Mouse (Mus musculus): Measurements from ENCODE around the gene Sspo. TPM values are rescaled to one million over a fixed set of nuclear protein-coding genes. Genes with fewer than 3 reads are reported as not detected.
A peak's percentile ranks its signal among the peaks of the same experiment; 100 is the strongest.

Sspo gene
- polyA plus RNA-seq, 1 experiment from 2014 or later, result 0.46 TPM

- no peaks in the 10 kb centered on the region for H3K9me3 ChIP-seq
- H3K9ac ChIP-seq, result 0 out of 2 replicates have a peak overlapping the region, but pooled peaks have one; percentile 8
- H3K36me3 ChIP-seq, result peaks cover 69% of the 10 kb centered on the region
- H3K4me3 ChIP-seq, result peak overlapping the region; percentile 3
- peak overlapping the region; percentile 11 for H3K4me2 ChIP-seq
- H3K4me1 ChIP-seq, result peaks cover 81% of the 10 kb centered on the region
- H3K27ac ChIP-seq, result no peak overlapping the region
- H3K27me3 ChIP-seq, result peaks cover 26% of the 10 kb centered on the region
- no peak for ATAC-seq (ENCODE audit: insufficient number of reproducible peaks, insufficient read depth, low FRiP score, low TSS enrichment, low read depth)
- 25% methylated on average over 55 of the region's 55 CpGs for WGBS
Measured at GRCm38 (mm10) chr6:48438475-48439125, 9.4 kb upstream of the Sspo start.

GRCm38 (mm10) chr6:48439654-48440053, 8.4 kb upstream of the Sspo start:
- H3K27me3 ChIP-seq, result peaks cover 26% of the 10 kb centered on the region
- H3K36me3 ChIP-seq, result peaks cover 69% of the 10 kb centered on the region
- ATAC-seq (ENCODE audit: insufficient number of reproducible peaks, insufficient read depth, low FRiP score, low TSS enrichment, low read depth), result no peak
- H3K9me3 ChIP-seq, result no peaks in the 10 kb centered on the region
- H3K4me3 ChIP-seq, result no peak overlapping the region
- H3K27ac ChIP-seq, result no peak overlapping the region
- peaks cover 83% of the 10 kb centered on the region for H3K4me1 ChIP-seq
- 0 out of 2 replicates have a peak overlapping the region, but pooled peaks have one; percentile 11 for H3K4me2 ChIP-seq
- no peak overlapping the region for H3K9ac ChIP-seq

- no peak overlapping the region for H3K4me2 ChIP-seq
- peaks cover 69% of the 10 kb centered on the region for H3K36me3 ChIP-seq
- WGBS, result 23% methylated on average over 13 of the region's 14 CpGs
- peaks cover 26% of the 10 kb centered on the region for H3K27me3 ChIP-seq
- H3K4me1 ChIP-seq, result peaks cover 76% of the 10 kb centered on the region
- 0 out of 2 replicates have a peak overlapping the region, but pooled peaks have one; percentile 16 for H3K9ac ChIP-seq
- no peak overlapping the region for H3K4me3 ChIP-seq
- no peak for ATAC-seq (ENCODE audit: insufficient number of reproducible peaks, insufficient read depth, low FRiP score, low TSS enrichment, low read depth)
- H3K9me3 ChIP-seq, result no peaks in the 10 kb centered on the region
- peak overlapping the region; percentile 55; the same call in 1 of the 2 replicates for H3K27ac ChIP-seq
Measured at GRCm38 (mm10) chr6:48440306-48441014, 7.6 kb upstream of the Sspo start.

GRCm38 (mm10) chr6:48443592-48444309, 4.3 kb upstream of the Sspo start:
- Histone ChIP-seq H3K27me3 (peaks cover 16% of the 10 kb centered on the region), H3K27ac (peak overlapping the region; percentile 96), H3K4me1 (peaks cover 58% of the 10 kb centered on the region), H3K9me3 (no peaks in the 10 kb centered on the region), H3K4me2 (peak overlapping the region; percentile 75), H3K36me3 (peaks cover 40% of the 10 kb centered on the region), H3K4me3 (peak overlapping the region; percentile 90), H3K9ac (peak overlapping the region; percentile 94)
- 2% methylated on average over 19 of the region's 19 CpGs for WGBS
- ATAC-seq (ENCODE audit: insufficient number of reproducible peaks, insufficient read depth, low FRiP score, low TSS enrichment, low read depth), result peak; percentile 80

GRCm38 (mm10) chr6:48444310-48445180, 3.5 kb upstream of the Sspo start:
- Histone ChIP-seq H3K36me3 (peaks cover 32% of the 10 kb centered on the region), H3K27ac (peak overlapping the region; percentile 96), H3K27me3 (peaks cover 8% of the 10 kb centered on the region), H3K4me1 (peaks cover 50% of the 10 kb centered on the region), H3K9ac (peak overlapping the region; percentile 94), H3K4me3 (peak overlapping the region; percentile 90), H3K4me2 (peak overlapping the region; percentile 75), H3K9me3 (no peaks in the 10 kb centered on the region)
- WGBS, result 2% methylated on average over 33 of the region's 34 CpGs
- peak; percentile 44 for ATAC-seq (ENCODE audit: insufficient number of reproducible peaks, insufficient read depth, low FRiP score, low TSS enrichment, low read depth)

- Histone ChIP-seq H3K4me3 (peak within 1 kb of the TSS; percentile 90), H3K27me3 (no peaks in the 10 kb centered on the region), H3K9ac (peak within 1 kb of the TSS; percentile 94), H3K9me3 (no peaks in the 10 kb centered on the region), H3K36me3 (peaks cover 24% of the 10 kb centered on the region), H3K27ac (peak within 1 kb of the TSS; percentile 96), H3K4me2 (peak within 1 kb of the TSS; percentile 75), H3K4me1 (peaks cover 41% of the 10 kb centered on the region)
- 1% methylated on average over 65 of the region's 65 CpGs for WGBS
- ATAC-seq (ENCODE audit: insufficient number of reproducible peaks, insufficient read depth, low FRiP score, low TSS enrichment, low read depth), result peak; percentile 49; the same call in 1 of the 2 replicates
Measured at GRCm38 (mm10) chr6:48445181-48446101, 2.6 kb upstream of the Sspo start, which contains the start of gene Zfp467. Zfp467 (minus strand) TSS chr6:48445825.

- ATAC-seq (ENCODE audit: insufficient number of reproducible peaks, insufficient read depth, low FRiP score, low TSS enrichment, low read depth), result no peak
- peak overlapping the region; percentile 94 for H3K9ac ChIP-seq
Measured at GRCm38 (mm10) chr6:48446256-48446655, 1.8 kb upstream of the Sspo start.

GRCm38 (mm10) chr6:48446896-48447295, 1.1 kb upstream of the Sspo start:
- Histone ChIP-seq H3K4me1 (peaks cover 27% of the 10 kb centered on the region), H3K27me3 (no peaks in the 10 kb centered on the region), H3K4me2 (peak overlapping the region; percentile 75; the same call in 1 of the 2 replicates), H3K4me3 (no peak overlapping the region), H3K27ac (0 out of 2 replicates have a peak overlapping the region, but pooled peaks have one; percentile 96), H3K36me3 (peaks cover 10% of the 10 kb centered on the region), H3K9me3 (no peaks in the 10 kb centered on the region), H3K9ac (no peak overlapping the region)
- 62% methylated on average over 3 of the region's 3 CpGs for WGBS
- no peak for ATAC-seq (ENCODE audit: insufficient number of reproducible peaks, insufficient read depth, low FRiP score, low TSS enrichment, low read depth)

More at GRCm38 (mm10) chr6:48446256-48446655, 1.8 kb upstream of the Sspo start:
- Histone ChIP-seq H3K27me3 (no peaks in the 10 kb centered on the region), H3K9me3 (no peaks in the 10 kb centered on the region), H3K4me2 (peak overlapping the region; percentile 75), H3K4me1 (peaks cover 33% of the 10 kb centered on the region), H3K4me3 (peak overlapping the region; percentile 90), H3K27ac (peak overlapping the region; percentile 96), H3K36me3 (peaks cover 17% of the 10 kb centered on the region)
- WGBS, result 33% methylated on average over 3 of the region's 3 CpGs

- peaks cover 11% of the 10 kb centered on the region for H3K4me1 ChIP-seq
- no peaks in the 10 kb centered on the region for H3K36me3 ChIP-seq
- no peaks in the 10 kb centered on the region for H3K9me3 ChIP-seq
- H3K27me3 ChIP-seq, result no peaks in the 10 kb centered on the region
- no peak for ATAC-seq (ENCODE audit: insufficient number of reproducible peaks, insufficient read depth, low FRiP score, low TSS enrichment, low read depth)
- H3K4me2 ChIP-seq, result no peak overlapping the region
- H3K4me3 ChIP-seq, result no peak overlapping the region
- WGBS, result 66% methylated on average over 7 of the region's 7 CpGs
- no peak overlapping the region for H3K9ac ChIP-seq
- no peak overlapping the region for H3K27ac ChIP-seq
Measured at GRCm38 (mm10) chr6:48448527-48448926, 498 bp downstream of the Sspo start.

- no peaks in the 10 kb centered on the region for H3K4me1 ChIP-seq
- H3K9me3 ChIP-seq, result no peaks in the 10 kb centered on the region
- no peak overlapping the region for H3K4me2 ChIP-seq
- H3K36me3 ChIP-seq, result no peaks in the 10 kb centered on the region
- ATAC-seq (ENCODE audit: insufficient number of reproducible peaks, insufficient read depth, low FRiP score, low TSS enrichment, low read depth), result no peak
- no peak overlapping the region for H3K9ac ChIP-seq
- H3K27ac ChIP-seq, result no peak overlapping the region
- WGBS, result 55% methylated on average over 1 of the region's 1 CpGs
- no peaks in the 10 kb centered on the region for H3K27me3 ChIP-seq
- H3K4me3 ChIP-seq, result no peak overlapping the region
Measured at GRCm38 (mm10) chr6:48452151-48452550, 4.1 kb downstream of the Sspo start.
